Mouse (Mus musculus) embryonic stem cell, embryonic (primary cell): Measurements from ENCODE around the gene Pdhb.

ENCODE experiments used
- CTCF ChIA-PET, 4 experiments: fragments of 300-600 bp in 2 of 4; fragments of 350-600 bp in 2 of 4; sonication (Branson Sonifier 250); formaldehyde crosslinking; loops; one replicate each; lab custom pipeline; 2022; ENCODE audit warnings: inconsistent platforms in 2 of 4; lab: Charles Lee
- POLR2A ChIA-PET, 4 experiments: fragments of 300-600 bp in 2 of 4; fragments of 350-600 bp in 2 of 4; sonication (Branson Sonifier 250); formaldehyde crosslinking; loops; one replicate each; lab custom pipeline; 2022; ENCODE audit warnings: antibody characterized with exemption in 4 of 4, inconsistent platforms in 1 of 4; lab: Charles Lee

The Pdhb gene

DNA sequence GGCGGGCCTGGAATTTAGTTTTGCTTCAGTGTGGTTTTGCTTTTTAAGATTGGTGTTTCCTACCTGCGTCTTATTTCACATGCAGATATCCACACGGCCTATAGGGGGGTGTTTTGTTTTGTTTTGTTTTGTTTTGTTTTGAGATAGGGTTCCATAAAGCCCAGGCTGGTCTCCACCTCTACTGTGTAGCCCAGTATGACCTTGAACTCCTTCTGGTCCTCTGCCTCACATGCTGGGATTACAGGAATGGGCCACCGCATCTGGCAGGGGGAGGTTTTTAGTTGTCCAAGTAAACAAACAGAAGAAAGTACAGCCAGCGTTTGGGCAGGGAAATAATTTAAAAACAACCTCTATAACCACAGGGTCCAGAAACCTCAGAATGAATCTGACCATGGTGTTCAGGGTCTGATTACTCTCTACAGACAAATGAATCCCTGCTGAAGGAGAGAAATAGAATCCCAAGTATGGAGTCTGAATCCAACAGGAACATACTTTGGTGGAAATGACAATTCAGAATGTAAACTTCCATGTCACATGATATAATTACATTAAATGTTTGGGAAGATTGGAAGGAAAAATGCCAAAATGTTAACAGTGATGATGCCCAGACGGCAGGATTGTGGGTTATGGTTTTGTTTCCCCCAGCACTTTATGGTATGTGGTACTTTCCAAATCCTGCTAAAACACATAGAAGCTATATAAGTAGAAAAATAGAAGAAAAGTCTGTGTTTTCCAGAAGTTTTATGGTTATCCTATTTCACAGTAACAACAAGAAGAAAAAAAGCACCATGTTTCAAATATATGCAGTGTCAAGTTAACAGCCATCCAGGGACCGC is 48.6 kb downstream of the Pdhb start:
- CTCF ChIA-PET: interaction anchor here in 1 of 4 experiments (1.1 kb wide), 1 partner anchor 32 kb away, joined by 4 read pairs; no protein-coding TSS in a partner anchor
- POLR2A ChIA-PET: interaction anchor here in 2 of 4 experiments (0.7 to 2.8 kb wide), 9 partner anchors 8 to 45 kb away, joined by 3 to 17 read pairs (median 3); no protein-coding TSS in a partner anchor

DNA sequence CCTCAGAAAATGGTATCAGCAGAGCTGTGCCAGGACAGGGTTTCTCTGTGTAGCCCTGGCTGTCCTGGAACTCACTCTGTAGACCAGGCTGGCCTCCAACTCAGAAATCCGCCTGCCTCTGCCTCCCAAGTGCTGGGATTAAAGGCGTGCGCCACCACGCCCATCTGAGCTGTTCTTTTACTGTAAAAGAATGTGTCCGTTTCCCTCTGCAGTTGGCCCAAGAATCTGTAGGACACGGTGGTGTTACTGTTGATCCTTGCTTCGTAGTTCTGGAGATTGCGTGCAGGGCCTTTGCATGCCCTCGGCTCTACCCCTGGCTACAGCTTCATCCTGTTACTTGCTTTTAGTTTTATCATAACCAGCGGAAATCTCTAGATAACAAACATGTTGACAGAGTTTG is 49.2 kb downstream of the Pdhb start:
- POLR2A ChIA-PET: interaction anchor here in 2 of 4 experiments (0.7 to 1.8 kb wide), 11 partner anchors 9 to 51 kb away, joined by 3 to 6 read pairs (median 3); no protein-coding TSS in a partner anchor
- CTCF ChIA-PET: interaction anchor here in 2 of 4 experiments (0.8 to 1.4 kb wide), 5 partner anchors 9 to 35 kb away, joined by 3 to 5 read pairs (median 3); no protein-coding TSS in a partner anchor

DNA sequence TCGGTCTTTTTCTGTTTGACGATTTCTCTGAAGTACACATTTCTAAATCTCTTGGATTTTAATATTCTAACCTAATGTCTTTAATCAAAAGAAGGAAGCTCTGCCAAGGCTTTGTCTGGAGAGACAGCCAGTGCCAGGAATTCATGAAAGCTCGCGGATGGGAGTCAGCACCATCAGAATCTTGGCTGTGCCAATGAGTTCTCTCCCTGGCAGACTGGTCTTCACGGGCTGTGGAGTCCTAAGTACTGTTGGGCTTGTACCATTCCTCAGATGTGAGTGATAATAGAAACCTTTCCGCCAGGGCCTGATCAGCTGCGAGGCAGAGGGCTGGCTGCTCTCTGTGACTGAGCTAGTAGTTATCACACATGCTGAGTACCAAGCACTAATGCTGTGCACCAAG is 49.7 kb downstream of the Pdhb start:
- ChIA-PET CTCF (interaction anchor here in 2 of 4 experiments (0.8 to 1.4 kb wide), 5 partner anchors 10 to 36 kb away, joined by 3 to 5 read pairs (median 3); no protein-coding TSS in a partner anchor), POLR2A (interaction anchor here in 2 of 4 experiments (0.7 to 1.8 kb wide), 11 partner anchors 9 to 52 kb away, joined by 3 to 6 read pairs (median 3); no protein-coding TSS in a partner anchor)

DNA sequence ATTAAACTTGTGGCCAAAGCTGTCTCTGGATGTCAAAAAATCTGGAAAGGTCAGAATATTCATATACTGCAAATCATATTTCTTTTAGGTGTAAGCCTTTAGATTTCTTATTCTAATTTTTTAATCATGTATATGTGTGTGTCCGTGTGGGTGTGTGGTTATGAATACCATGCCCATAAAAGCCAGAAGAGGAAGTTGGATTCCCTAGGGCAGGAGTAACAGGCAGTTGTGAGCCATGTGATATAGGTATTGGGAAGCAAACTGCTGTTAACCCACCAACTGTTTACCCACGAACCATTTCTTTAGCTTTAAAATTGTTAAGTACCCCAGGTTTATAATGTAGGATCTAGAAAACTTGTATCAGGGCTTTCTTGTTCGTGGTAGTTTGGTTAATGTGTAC is 52.9 kb downstream of the Pdhb start:
- CTCF ChIA-PET: no interaction called here
- POLR2A ChIA-PET: interaction anchor here in 3 of 4 experiments (0.9 to 1.1 kb wide), 3 partner anchors 12 to 95 kb away, joined by 3 read pairs; no protein-coding TSS in a partner anchor

DNA sequence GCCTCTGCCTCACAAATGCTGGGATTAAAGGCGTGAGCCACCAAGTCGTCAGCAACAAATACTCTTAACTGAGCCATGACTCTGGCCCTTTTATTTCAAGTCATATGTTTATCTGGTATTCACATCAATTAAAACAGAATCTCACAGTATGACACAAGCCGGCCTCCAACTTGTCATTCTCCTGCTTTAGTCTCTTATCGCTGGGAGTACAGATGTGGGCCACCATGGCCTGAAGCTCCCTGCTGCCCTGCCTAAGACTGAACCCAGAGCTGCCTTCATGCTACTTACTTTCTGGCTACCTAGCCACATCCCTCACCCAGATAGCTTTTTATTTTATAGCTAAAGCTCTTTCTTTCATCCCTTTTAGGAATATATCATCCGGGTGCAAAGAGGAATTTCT is 53.4 kb downstream of the Pdhb start:
- ChIA-PET CTCF (no interaction called here), POLR2A (interaction anchor here in 3 of 4 experiments (0.6 to 1.1 kb wide), 4 partner anchors 12 to 96 kb away, joined by 3 read pairs; no protein-coding TSS in a partner anchor)

DNA sequence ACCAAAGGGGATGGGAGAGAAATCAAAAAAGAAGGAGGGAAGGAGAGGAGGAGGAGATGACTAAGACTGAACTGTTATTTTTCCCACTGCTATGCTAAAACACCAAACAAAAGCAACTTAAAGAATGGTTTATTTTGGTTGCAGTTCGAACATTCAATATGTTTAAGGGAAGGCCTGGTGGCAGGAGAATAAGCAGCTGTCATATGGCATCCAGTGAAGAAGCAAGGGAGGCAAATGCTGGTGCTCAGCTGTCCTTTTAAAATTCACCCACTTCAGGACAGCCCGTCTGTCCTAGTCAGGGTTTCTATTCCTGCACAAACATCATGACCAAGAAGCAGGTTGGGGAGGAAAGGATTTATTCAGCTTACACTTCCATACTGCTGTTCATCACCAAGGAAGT is 55.5 kb downstream of the Pdhb start:
- ChIA-PET CTCF (no interaction called here), POLR2A (no interaction called here)
